ENCODE assay signal across 10 mouse cellular contexts in the genomic region with DNA sequence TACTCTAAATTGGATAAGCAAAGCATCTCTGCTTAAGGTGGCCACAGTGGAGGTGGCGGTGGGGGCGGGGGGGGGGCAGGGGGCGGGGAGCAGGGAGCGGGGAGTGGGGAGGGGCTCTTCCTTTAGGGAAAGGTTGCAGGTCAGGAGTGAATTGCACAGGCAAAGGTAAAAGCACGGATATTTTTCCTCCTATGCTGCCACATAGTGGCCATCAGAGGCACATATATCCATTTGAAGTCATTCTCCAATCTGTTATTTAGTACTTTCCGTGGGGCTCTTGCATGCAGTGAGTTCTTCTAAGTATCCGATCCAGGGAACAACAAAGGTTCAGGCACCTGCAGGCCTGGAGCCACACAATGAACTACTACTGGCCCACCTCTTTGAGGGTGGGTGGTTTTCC. TPM values are rescaled to one million over a fixed set of nuclear protein-coding genes. Genes with fewer than 3 reads are reported as not detected.
DNase-seq lines count a peak whose midpoint lies in the region; ATAC-seq and TF ChIP-seq lines count a peak whose summit lies in the region.
"Had no signal": no experiment of that assay in that cellular context is flagged by ENCODE, and none has a peak within 500 bp of the region (broad histone marks: within the 10 kb centered on the region; RNA-seq: fewer than 3 reads in every experiment).

No protein-coding gene starts in this region.

- H3K9ac ChIP-seq in forebrain, postnatal 0 days, result no peak overlapping the region
- no peak overlapping the region for H3K9ac ChIP-seq in lung, embryonic 14.5 days

- H3K4me1 ChIP-seq in E14TG2a.4 (replicated peaks; ENCODE audit: low read depth, low read length), result peaks cover 17% of the 10 kb centered on the region
- H3K4me1 ChIP-seq in forebrain, postnatal 0 days (ENCODE audit: insufficient read depth), result no peaks in the 10 kb centered on the region
- H3K4me1 ChIP-seq in lung, embryonic 14.5 days (ENCODE audit: insufficient read depth), result no peaks in the 10 kb centered on the region

- H3K27me3 ChIP-seq in E14TG2a.4 (ENCODE audit: insufficient read depth, low read length), result no peaks in the 10 kb centered on the region
- H3K27me3 ChIP-seq in forebrain, postnatal 0 days (ENCODE audit: insufficient read depth, low read length), result no peaks in the 10 kb centered on the region
- H3K27me3 ChIP-seq in lung, embryonic 14.5 days (ENCODE audit: insufficient read depth, low read length), result no peaks in the 10 kb centered on the region

- no peak overlapping the region for H3K4me2 ChIP-seq in forebrain, postnatal 0 days (ENCODE audit: low read depth)
- no peak overlapping the region for H3K4me2 ChIP-seq in lung, embryonic 14.5 days

- ATAC-seq in forebrain, postnatal 0 days, result peak; percentile 56
- ATAC-seq in lung, embryonic 14.5 days (ENCODE audit: insufficient read depth), result no peak

- no peaks in the 10 kb centered on the region for H3K36me3 ChIP-seq in E14TG2a.4 (ENCODE audit: insufficient read depth, low read length)
- H3K36me3 ChIP-seq in forebrain, postnatal 0 days (ENCODE audit: insufficient read depth), result no peaks in the 10 kb centered on the region
- 0 out of 2 replicates have a peak, but pooled peaks cover 5% of the 10 kb centered on the region for H3K36me3 ChIP-seq in lung, embryonic 14.5 days (ENCODE audit: insufficient read depth)

- peaks cover 2% of the 10 kb centered on the region for H3K9me3 ChIP-seq in E14TG2a.4 (ENCODE audit: low read length)
- no peaks in the 10 kb centered on the region for H3K9me3 ChIP-seq in forebrain, postnatal 0 days (ENCODE audit: low read length)
- no peaks in the 10 kb centered on the region for H3K9me3 ChIP-seq in lung, embryonic 14.5 days (ENCODE audit: low read depth, low read length)

- TF ChIP-seq CTCF in E14TG2a.4 (conservative IDR thresholded peaks at IDR 0.05; ENCODE audit: low read length), result peak; percentile 35
- peak; percentile 68 for TF ChIP-seq CTCF in forebrain, postnatal 0 days (IDR thresholded peaks at IDR 0.05; ENCODE audit: low read depth)
- TF ChIP-seq CTCF in lung, embryonic 14.5 days (IDR thresholded peaks at IDR 0.05; ENCODE audit: low read depth), result peak; percentile 60

- peak; percentile 22 to 44 for DNase-seq in heart, adult 18-20 months
- no peak for DNase-seq in heart, adult 11 months
- peak; percentile 25 for DNase-seq in forebrain, postnatal 0 days
- peak; percentile 65 for DNase-seq in lung, embryonic 14.5 days
- DNase-seq in thymus, postnatal 4 days, result no peak
- DNase-seq in right cerebral cortex, postnatal 10 days (ENCODE audit: low spot score in 2 of 2), result no peak
- DNase-seq in spleen, postnatal 10 days (ENCODE audit: low spot score in 2 of 2), result no peak

- H3K27ac ChIP-seq in forebrain, postnatal 0 days (ENCODE audit: low read depth, low read length), result no peak overlapping the region
- no peak overlapping the region for H3K27ac ChIP-seq in lung, embryonic 14.5 days (ENCODE audit: low read depth)
- H3K27ac ChIP-seq: macrophage had no signal

- no peak overlapping the region for H3K4me3 ChIP-seq in E14TG2a.4 (replicated peaks; ENCODE audit: low read length)
- H3K4me3 ChIP-seq in forebrain, postnatal 0 days (ENCODE audit: low read depth, low read length), result no peak overlapping the region
- H3K4me3 ChIP-seq in lung, embryonic 14.5 days (ENCODE audit: low read depth, low read length), result no peak overlapping the region

- WGBS in forebrain, postnatal 0 days, result 20% methylated on average over 7 of the region's 7 CpGs
- 14% methylated on average over 7 of the region's 7 CpGs for WGBS in lung, embryonic 14.5 days

RNA-seq across cellular contexts. Expression of gene F2rl2, which starts 29.4 kb away (rescaled TPM):
- under 1 TPM; 0.15 to 0.20 TPM for total RNA-seq in heart, adult 18-20 months (2021)
- total RNA-seq in forebrain, postnatal 0 days (2014; rRNA removed), result 0.10 and 1.1 TPM in 2 replicates
- polyA plus RNA-seq in forebrain, postnatal 0 days (2015; fragmentation: Nextera tagmentation; extraction: Ambion mirVana), result 0.38 and 0.39 TPM in 2 replicates
- polyA plus RNA-seq in lung, embryonic 14.5 days (2014; fragmentation: Nextera tagmentation; extraction: Ambion mirVana), result 0.91 and 1.3 TPM in 2 replicates
- polyA plus RNA-seq: G1E had no signal

RNA-seq across cellular contexts. Expression of gene F2r, which starts 49.0 kb away (rescaled TPM):
- total RNA-seq in heart, adult 18-20 months (2021), result 10 to 100 TPM; 20.6 to 22.6 TPM
- 28.4 and 41.7 TPM in 2 replicates for total RNA-seq in forebrain, postnatal 0 days (2014; rRNA removed)
- polyA plus RNA-seq in forebrain, postnatal 0 days (2015; fragmentation: Nextera tagmentation; extraction: Ambion mirVana), result 20.1 and 28.0 TPM in 2 replicates
- polyA plus RNA-seq in lung, embryonic 14.5 days (2014; fragmentation: Nextera tagmentation; extraction: Ambion mirVana), result 109 and 110 TPM in 2 replicates
- total RNA-seq: G1E had no signal

Comparison
In these comparisons a context has a peak if more than half of its experiments do, and no peak if none do; other contexts are left out.
1. DNase-seq: peak in heart, adult 18-20 months (2 of 2), forebrain, postnatal 0 days (single experiment) and lung, embryonic 14.5 days (single experiment); none in heart, adult 11 months (single experiment), thymus, postnatal 4 days (single experiment), right cerebral cortex, postnatal 10 days (0 of 2) and spleen, postnatal 10 days (0 of 2).
2. Peak in every context shown above with its lines, with median percentiles within 50 percentile points of each other: CTCF ChIP-seq.